Mouse (Mus musculus) neutrophil, adult 83 days (primary cell): ENCODE results near the gene Aamp. TPM values are rescaled to one million over a fixed set of nuclear protein-coding genes. Genes with fewer than 3 reads are reported as not detected.

Source experiments
- total RNA-seq, 2 experiments: library from RNA; stranded (reverse); gene quantifications; one replicate each; pipeline ENCODE4 v1.2.4; 2023

Gene Aamp
- total RNA-seq = 10 to 100 TPM; 60.2 to 63.7 TPM

GRCm38 (mm10) chr1:74284543-74285160 is at the start of gene Aamp, which contains the start of gene Pnkd:
TSS of gene Aamp (minus strand) at chr1:74284738.
TSS of gene Pnkd (plus strand) at chr1:74284930.

DNA sequence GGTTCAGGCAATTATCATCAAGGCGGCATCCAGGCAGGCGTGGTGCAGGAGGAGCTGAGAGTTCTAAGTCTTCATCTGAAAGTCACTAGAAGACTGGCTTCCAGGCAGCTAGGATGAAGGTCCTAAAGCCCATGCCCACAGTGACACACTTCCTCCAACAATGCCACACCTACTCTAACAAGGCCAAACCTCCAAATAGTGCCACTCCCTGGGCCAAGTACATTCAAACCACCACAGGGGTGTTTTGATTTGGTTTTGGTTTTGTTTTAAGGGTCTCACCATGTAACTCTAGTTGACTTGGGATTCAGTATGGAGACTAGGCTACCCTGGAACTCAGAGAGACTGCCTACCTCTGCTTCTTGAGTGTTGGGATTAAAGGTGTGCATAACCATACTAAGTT is 21.0 kb upstream of the Aamp start, which contains the start of gene Tmbim1:
Gene Tmbim1 (minus strand): TSS at position 101 of the 400 bp plus-strand sequence.

DNA sequence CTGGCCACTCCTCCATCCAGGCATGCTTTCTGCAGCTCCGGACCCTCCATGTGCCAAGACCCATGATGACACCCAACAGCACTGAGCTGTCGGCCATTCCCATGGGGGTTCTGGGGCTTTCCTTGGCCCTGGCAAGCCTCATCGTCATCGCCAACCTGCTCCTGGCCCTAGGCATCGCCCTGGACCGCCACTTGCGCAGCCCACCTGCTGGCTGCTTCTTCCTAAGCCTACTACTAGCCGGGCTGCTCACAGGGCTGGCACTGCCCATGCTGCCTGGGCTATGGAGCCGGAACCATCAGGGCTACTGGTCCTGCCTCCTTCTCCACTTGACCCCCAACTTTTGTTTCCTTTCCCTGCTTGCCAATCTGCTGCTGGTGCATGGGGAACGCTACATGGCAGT is 6.0 kb downstream of the Aamp start, which contains the start of gene Gpbar1:
Gene Gpbar1 (plus strand): TSS at position 13 of the 400 bp plus-strand sequence.

DNA sequence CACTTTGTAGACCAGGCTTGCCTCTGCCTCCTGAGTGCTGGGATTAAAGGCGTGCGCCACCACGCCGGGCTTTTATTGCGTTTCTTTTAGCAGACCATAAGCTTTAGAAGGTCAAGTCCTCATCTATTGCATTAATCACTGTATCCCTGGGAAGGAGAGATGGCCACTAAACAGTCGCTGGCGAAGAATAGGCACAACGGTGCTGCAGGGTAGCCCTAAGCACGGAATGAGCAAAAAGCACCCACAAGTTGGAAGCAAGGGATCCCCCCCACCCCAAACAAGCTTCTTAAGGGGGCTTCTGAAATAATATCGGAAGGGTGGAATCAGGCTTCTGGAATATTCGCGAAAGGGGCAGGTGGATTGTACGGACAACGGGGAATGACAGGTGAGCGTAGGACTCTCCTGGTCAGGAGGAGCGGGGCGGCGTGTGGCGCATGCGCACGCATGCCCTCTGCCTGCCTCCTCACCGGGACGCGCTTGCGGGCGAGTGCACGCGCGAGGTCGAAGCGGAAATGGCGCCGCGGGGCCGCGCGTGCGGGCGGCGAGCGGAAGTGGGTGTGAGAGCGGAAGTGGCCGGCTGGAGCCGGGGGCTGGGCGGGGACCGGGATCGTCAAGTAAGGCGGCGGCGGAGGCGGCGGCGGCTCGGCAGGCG is 48.5 kb downstream of the Aamp start, which contains the start of gene Arpc2:
Gene Arpc2 (plus strand): TSS at position 147 of the 652 bp plus-strand sequence.

Other genes with a start within 250 kb of the Aamp start
- gene Tns1, start 160.3 kb downstream of the Aamp start, total RNA-seq = 10 to 100 TPM; 18.8 to 19.2 TPM
- 1 to 10 TPM; 3.3 to 4.2 TPM for gene Rufy4, start 159.2 kb downstream of the Aamp start, total RNA-seq
- 100 to 1,000 TPM; 328 to 426 TPM for gene Cxcr2, start 130.7 kb downstream of the Aamp start, total RNA-seq
- under 1 TPM in 1 of 2 experiments, not detected in 1; 0.38 TPM for gene Cxcr1, start 90.1 kb downstream of the Aamp start, total RNA-seq
- gene Arpc2, start 48.7 kb downstream of the Aamp start, total RNA-seq = 100 to 1,000 TPM; 649 to 657 TPM
- gene Gpbar1, start 6.2 kb downstream of the Aamp start, total RNA-seq = under 1 TPM in 1 of 2 experiments, not detected in 1; 0.51 TPM
- gene Pnkd, start 192 bp upstream of the Aamp start, total RNA-seq = 10 to 100 TPM; 12.1 to 15.6 TPM
- 10 to 100 TPM; 12.5 to 13.5 TPM for gene Tmbim1, start 20.9 kb upstream of the Aamp start, total RNA-seq
- not detected for gene Catip, start 77.4 kb upstream of the Aamp start, total RNA-seq
- gene Slc11a1, start 90.5 kb upstream of the Aamp start, total RNA-seq = 100 to 1,000 TPM; 174 to 175 TPM
- 100 to 1,000 TPM; 149 to 153 TPM for gene Ctdsp1, start 106.8 kb upstream of the Aamp start, total RNA-seq
- gene Vil1, start 124.6 kb upstream of the Aamp start, total RNA-seq = under 1 TPM in 1 of 2 experiments, not detected in 1; 0.13 TPM
- 10 to 100 TPM; 26.2 to 26.8 TPM for gene Cnot9, start 221.3 kb upstream of the Aamp start, total RNA-seq